Mouse (Mus musculus) stomach, postnatal 0 days (tissue): ENCODE measurements at regions not wholly inside any gene's neighbourhood (a gene's known extent, or its start where the extent isn't known, plus 50 kb on each side); places are given as distances from the start of the nearest gene placed in this dataset.

Experiments
- CTCF ChIP-seq: IDR thresholded peaks from 2 replicates; pipeline ENCODE4 v1.5.1; 2016; ENCODE audit warnings: antibody characterized with exemption, low read depth, mild to moderate bottlenecking, moderate library complexity
- EP300 ChIP-seq: optimal IDR thresholded peaks from 2 replicates; pipeline ENCODE3; 2016; ENCODE audit warnings: antibody characterized with exemption

DNA sequence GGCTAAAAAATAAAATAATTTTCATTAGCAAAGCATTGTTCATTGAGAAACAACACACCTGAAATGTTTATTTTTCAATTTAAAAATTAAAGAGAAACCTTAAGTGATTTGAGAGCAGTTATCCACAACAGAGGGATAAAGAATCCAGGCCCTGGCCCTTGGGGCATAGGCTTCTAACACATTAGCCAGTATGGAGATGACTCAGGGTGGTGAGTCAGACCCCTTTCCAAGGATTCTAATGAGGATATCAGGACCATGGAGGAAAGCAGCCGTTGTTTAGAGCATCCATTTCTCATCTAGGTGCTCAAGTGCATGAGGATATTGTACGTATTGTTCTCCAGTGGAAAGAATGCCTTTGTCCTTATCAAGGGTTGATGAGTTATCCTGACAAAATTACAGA lies 335.6 kb upstream of the Ptger4 start:
- no peak for TF ChIP-seq CTCF
- no peak for TF ChIP-seq EP300
